Mouse (Mus musculus): ENCODE results near the gene Cks2.

DNA sequence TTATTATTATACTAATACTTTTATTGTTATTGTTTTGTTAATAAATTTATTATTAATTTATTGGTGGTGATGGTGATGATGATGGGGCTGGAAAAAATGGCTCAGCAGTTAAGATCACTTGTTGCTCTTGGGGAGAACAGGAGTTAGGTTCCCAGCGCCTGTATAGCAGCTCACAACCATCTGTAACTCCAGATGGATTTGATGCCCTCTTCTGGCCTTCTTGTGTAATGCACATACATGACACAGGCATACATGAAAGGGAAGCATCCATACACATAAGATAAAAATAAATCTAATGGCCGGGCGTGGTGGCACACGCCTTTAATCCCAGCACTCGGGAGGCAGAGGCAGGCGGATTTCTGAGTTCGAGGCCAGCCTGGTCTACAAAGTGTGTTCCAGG is 35.8 kb upstream of the Cks2 start:
- TF ChIP-seq CTCF (IDR thresholded peaks at IDR 0.05; ENCODE audit: low read depth, low read length) = no peak
- TF ChIP-seq POLR2A (IDR thresholded peaks at IDR 0.05; ENCODE audit: borderline replicate concordance, low read depth, low read length) = no peak
